ENCODE assay signal across 18 mouse cellular contexts in genomic region chr13:57688926-57689325, GRCm38 (mm10).
"Had no signal": no experiment of that assay in that cellular context is flagged by ENCODE, and none has a peak within 500 bp of the region (broad histone marks: within the 10 kb centered on the region; RNA-seq: fewer than 3 reads in every experiment).

No protein-coding gene starts in this region.

- H3K27me3 ChIP-seq: intestine, embryonic 15.5 days; kidney, embryonic 15.5 days; limb, embryonic 12.5 days; limb, embryonic 15.5 days; neural tube, embryonic 13.5 days had no signal

- H3K36me3 ChIP-seq: intestine, embryonic 15.5 days; kidney, embryonic 15.5 days; limb, embryonic 12.5 days; limb, embryonic 15.5 days; midbrain, embryonic 13.5 days; neural tube, embryonic 13.5 days had no signal

- H3K4me3 ChIP-seq: intestine, embryonic 15.5 days; kidney, embryonic 15.5 days; limb, embryonic 12.5 days; limb, embryonic 15.5 days; midbrain, embryonic 13.5 days; myocyte; neural tube, embryonic 13.5 days had no signal

- H3K4me1 ChIP-seq: intestine, embryonic 15.5 days; kidney, embryonic 15.5 days; limb, embryonic 12.5 days; limb, embryonic 15.5 days; midbrain, embryonic 13.5 days had no signal

- H3K9me3 ChIP-seq: intestine, embryonic 15.5 days; kidney, embryonic 15.5 days; limb, embryonic 12.5 days; limb, embryonic 15.5 days; midbrain, embryonic 13.5 days; neural tube, embryonic 13.5 days had no signal

- H3K27ac ChIP-seq: intestine, embryonic 15.5 days; kidney, embryonic 15.5 days; limb, embryonic 12.5 days; limb, embryonic 15.5 days; macrophage; midbrain, embryonic 13.5 days; neural tube, embryonic 13.5 days; stomach, postnatal 0 days had no signal

- H3K4me2 ChIP-seq: intestine, embryonic 15.5 days; kidney, embryonic 15.5 days; limb, embryonic 12.5 days; limb, embryonic 15.5 days; lung, embryonic 14.5 days; midbrain, embryonic 13.5 days; neural tube, embryonic 13.5 days had no signal

- H3K9ac ChIP-seq: intestine, embryonic 15.5 days; kidney, embryonic 15.5 days; limb, embryonic 12.5 days; limb, embryonic 15.5 days; lung, embryonic 14.5 days; midbrain, embryonic 13.5 days; neural tube, embryonic 13.5 days had no signal

- ATAC-seq: intestine, embryonic 15.5 days; lung, postnatal 0 days; midbrain, embryonic 13.5 days; midbrain, embryonic 16.5 days had no signal

- DNase-seq: kidney, adult 11 months; kidney, adult 8-10 months; kidney, postnatal 10 days; kidney, postnatal 4 days; lung, embryonic 14.5 days; retina, postnatal 1 day; thymus, postnatal 25 days had no signal
